Mouse (Mus musculus) telencephalon, adult 2 months (tissue): ENCODE data around the gene Ypel4.

ENCODE experiments used
- DNase-seq: peaks from one replicate; pipeline ENCODE4 v3.0.0-alpha.2; 2011; ENCODE audit warnings: low read depth, low spot score

The Ypel4 gene

DNA sequence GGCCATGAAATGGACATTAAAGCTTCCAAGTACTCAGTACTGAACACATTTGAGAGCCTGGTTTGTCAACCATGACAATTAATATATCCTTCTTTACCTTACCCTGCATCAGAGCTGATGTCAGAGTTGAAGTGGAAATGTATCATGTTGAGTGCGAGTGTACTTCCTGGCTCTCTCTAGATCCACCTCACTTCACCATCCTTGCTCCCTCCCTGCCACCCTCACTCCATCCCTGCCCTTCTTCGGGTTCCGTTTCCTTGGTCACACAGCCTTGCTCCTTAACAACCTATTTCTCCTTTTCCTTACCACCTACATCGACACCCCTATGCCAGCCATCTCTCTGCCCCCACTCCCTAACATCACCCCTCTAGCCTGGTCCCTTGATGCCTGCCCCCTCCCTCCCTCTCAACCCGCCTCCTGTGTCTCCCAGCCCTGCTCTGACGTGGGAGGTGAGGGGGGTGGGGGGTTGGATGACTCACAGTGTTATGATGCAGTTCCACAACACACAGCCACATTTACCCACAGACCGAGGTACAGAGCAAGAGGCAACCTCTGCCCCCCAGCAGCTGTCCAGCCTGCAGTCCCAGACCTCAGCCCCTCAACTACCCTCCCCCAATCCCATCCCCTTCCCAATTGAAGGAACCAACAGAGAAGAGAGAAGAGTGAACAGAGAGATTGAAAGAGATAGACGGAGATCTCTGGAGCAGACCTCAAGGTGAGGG lies at the start of gene Ypel4:
Gene Ypel4, plus strand, starts transcription at position 480 of the 722 bp plus-strand sequence.
- DNase-seq: peak; percentile 70

DNA sequence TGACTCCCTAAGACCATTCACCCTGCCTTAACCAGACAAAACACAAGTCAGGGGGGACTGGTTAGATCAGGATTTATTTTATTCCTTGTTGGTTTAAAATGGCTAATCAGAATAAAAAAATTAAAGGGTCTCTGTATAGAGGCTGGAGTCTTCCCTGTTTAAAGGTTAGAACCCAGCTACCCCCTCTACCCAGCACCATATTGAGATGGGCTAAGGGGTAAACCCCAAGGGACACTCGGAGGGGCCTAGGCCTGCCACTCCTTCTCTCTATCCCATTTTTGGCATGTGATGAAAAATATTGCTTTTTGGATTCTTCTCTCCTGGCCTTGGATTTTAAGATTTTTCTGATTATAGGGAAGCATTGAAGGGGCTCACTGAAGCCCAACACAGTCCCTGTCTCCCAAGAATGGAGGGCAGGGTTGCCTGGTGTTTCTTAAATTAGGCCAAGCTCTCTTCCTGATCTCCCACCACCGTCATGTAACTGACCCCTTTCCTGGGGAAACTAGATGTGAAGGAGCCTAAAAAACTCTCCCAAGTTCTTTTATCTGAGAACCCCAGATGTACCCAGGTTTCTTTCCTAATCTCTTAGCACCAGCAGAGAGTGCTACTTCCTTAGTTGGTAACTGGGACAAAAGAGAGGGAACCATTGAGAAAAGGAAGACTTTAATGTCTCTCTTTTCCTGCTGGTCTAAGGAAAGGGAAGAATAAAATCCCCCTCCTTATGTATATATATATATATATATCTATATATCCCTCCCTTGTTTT lies 45.6 kb upstream of the Ypel4 start:
- DNase-seq: no peak

DNA sequence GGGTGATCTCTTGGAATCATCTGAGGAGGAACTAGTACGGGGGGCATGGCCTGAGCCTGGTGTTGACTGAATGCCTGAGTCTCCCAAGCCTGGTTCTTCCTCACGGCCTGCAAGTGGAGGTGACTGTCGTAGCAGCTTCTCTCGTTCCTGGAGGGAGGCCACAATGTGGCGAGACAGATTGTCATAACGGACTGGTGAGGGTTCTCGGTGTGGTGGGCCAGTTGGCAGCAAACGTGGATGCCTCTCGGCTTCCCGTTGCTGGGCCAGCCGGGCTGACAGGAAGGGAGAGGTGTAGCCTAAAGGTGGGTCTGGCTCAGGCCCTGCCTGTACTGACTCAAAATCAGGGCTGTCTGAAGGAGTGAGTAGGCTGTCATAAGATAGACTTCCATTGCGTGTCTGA lies 43.8 kb upstream of the Ypel4 start:
- no peak for DNase-seq

DNA sequence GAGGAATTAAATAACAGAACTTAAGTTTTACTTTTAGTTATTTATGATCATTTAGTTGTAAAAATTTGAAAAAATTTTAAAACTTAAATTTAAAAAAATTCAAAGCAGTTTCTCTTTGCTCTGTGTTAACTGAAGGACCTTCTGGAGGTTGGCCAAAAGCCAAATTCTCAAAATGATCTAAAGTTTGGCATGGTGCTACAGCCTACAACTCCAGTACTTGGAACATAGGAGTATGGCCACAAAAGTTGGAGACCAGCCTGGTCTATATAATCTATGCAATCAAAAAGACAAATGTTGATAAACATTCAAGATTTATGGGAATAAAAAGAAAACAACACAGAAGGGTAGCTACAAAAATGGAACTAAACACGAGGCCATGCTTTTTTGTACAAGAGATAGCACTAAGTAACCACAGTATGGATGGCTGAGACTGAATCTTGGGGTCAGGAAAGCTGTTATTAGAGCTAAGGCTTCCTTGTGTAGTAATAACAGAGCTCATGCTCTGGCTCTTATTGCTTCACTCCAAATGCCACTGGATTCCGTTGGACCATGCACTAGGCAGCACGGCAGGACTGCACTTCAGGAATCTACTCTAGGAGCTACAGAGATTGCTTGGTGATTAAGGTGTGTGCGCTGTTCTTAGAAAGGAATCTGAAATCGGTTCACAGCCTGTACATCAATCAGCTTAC lies 38.7 kb upstream of the Ypel4 start:
- no peak for DNase-seq

DNA sequence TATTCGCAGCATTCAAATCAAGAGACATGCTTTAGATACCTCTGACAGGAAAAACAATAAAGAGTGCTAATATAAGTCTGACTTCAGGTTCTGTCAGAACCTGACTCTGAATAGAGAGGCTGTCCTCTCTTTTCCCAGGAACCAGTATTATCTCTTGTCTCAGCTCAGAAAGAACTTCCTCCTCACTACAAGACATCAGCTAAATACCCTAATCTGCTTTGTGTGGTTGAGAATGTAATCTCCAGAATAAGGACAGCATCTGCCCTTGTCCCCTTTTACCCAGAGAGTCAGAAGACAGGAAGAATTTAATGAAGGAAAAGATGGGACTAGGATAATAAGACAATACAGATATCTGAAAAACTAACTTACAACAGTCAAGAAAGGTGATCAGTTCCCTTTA lies 30.4 kb upstream of the Ypel4 start:
- DNase-seq: no peak

DNA sequence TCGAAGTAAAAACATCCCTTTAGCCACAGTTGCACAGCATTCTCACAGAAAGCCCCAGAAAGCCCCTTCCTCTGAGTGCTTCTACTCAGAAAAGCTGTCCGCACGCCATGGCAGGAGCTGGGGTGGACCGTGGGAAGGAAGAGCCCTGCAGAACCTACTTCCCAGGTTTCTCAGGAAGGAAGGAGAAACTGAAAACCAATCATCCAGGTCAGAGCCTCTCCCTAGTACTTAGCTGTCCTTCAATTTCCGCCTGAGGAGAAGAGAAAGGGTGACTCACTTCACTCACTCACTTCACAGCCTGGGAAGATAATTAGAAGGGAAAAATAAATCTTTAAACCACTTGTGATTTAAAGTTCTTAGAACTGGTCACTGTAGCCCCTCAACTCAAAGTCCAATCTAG lies 29.5 kb upstream of the Ypel4 start:
- DNase-seq: no peak

DNA sequence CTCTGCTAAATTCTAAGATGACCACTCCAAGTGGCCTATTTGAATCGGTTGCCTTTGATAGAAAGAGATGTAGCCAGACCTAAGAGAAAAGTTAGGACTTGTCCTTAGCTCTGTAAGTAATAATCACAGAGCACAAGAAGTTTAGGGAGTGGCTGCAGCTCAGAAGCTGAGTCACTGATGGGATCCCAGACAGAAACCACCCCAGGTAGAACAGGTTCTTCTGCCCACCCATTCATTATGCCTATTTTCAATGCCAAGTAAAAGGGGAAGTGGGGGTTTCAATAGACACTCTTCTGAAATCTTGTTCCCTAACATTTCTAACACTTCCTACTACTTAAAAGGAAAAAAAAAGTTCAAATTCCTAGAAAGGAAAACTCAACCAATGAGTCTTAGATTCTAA lies 28.6 kb upstream of the Ypel4 start:
- DNase-seq: no peak

DNA sequence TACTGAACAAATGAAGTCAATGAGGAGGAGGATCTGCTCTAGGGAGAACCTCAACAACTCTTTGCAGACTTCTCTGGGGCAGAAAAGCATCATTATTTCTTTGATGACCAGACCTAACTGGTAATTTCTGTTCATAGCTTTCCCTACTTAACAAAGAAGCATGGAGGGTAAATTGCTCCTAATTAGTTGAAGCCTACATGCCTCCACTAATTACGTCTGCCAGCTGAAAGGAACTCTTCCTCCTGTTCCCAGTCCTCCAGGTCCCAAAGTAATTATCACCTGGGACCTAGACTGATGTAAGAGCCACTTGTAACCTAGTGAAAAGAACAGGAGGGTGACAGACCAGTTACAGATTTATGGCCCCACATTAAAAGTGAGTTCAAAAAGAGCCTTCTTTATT lies 26.3 kb upstream of the Ypel4 start:
- DNase-seq: no peak

DNA sequence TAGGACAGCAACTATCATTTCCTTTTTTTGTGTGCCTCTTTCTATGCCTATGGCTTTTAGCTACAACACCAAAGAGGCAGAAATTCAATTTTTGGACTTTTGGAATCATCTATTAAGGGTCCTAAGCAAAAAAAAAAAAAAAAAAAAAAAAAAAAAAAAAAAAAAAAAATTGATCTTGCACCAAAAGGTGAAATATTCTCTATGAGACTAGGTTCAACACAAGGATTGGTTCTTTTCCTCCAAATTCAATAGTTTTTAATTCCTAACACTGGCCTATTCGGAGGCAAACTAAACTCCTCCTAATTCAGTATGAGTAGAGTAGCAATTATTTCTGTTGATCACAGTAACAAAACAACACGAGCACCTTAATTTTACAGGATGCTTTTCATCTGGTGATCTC lies 22.0 kb upstream of the Ypel4 start:
- DNase-seq: no peak

DNA sequence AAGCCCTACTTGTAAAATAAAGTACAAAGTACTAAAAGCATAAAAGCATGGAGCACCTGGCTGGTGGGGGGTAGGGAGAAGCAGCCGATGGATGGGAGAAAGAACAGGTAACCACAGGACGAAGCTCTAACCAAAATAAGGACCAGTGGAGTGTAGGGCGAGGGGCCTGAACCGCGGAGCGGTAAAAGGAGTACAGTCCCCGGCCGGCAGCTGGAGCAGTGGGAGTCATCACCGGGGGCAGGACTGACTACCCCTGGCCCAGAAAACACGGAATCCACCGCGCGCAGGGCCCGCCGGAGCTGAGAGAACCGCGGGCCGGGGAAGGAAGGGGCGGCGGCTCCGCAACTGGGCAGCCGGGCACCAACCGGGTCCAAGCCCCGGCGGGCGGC lies 19.4 kb upstream of the Ypel4 start:
- no peak for DNase-seq

DNA sequence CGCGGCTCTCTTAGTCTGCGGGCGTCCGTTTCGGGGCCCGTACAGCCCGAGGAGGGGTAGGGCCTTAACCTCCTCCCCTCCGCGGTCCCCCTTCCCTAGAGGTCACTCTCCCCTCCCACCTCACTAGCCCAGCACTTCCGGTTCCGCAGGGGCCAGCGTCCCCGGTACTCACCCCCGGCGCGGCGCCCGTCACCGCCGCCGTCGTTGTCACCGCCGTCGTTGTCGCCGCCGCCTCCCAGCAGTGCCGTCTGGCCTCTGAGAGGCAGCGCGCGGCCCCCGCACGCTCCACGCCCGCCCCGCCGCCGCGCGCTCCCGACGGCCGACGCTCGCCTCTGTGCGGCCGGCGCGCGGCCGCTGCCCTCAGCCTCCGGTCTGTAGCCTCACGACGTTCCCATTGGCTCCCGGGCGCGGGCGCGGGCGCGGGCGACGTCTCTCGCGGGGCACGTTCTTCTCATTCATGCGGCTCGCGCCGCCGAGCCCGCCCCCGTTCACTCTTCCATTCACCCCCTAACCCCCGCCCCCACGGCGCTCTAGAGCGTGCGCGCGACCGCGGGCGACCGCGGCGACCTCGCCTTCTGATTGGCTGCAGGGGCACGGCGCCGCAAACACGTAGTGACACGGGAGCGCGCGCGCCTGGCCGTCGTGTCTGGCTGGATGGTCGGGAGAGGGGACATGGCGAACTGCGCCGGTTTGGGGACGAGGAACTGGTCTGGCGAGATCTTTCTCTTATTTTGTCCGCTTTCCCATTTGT lies 18.9 kb upstream of the Ypel4 start, which contains the start of gene Zdhhc5:
Gene Zdhhc5, minus strand, starts transcription at position 370 of the 751 bp plus-strand sequence.
- peak; percentile 96 for DNase-seq

DNA sequence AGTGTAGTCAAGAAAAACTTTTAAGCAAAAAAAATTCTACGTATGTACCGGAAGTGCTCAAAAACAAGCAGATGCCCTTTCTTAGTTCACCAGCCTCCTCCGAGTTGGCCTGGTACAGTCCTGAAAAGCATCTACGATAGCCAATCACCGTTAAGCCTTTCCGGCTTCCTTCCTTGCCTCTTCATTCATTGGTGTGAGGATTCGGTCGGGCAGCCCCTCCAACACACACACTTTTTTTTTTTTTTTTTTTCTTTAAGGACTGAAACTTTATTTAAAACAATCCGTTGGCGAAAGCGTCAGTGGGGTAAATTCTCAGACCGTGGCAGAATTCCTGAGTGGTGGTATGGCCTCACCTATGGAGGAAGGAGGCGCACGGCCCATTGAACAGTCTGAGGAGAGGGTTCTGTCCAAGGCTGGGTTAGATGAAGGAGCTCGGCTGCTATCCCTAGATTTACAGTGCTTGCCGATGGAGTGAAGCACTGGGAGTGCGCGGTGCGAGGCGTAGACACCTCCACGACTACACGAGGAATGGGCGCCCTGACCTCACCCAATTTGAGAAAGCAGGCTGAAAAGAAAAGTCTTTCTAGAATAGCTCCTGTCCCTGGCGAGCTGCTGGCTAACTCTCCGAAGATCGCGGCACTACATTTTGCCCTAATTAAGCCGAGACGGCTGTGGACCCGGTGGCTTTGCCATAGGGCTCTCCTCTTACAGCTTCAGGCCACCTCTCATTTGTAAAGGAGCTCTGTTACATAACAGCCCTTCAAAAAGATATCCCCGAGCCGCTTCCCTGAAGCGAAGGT lies 18.1 kb upstream of the Ypel4 start:
- peak; percentile 99 for DNase-seq

DNA sequence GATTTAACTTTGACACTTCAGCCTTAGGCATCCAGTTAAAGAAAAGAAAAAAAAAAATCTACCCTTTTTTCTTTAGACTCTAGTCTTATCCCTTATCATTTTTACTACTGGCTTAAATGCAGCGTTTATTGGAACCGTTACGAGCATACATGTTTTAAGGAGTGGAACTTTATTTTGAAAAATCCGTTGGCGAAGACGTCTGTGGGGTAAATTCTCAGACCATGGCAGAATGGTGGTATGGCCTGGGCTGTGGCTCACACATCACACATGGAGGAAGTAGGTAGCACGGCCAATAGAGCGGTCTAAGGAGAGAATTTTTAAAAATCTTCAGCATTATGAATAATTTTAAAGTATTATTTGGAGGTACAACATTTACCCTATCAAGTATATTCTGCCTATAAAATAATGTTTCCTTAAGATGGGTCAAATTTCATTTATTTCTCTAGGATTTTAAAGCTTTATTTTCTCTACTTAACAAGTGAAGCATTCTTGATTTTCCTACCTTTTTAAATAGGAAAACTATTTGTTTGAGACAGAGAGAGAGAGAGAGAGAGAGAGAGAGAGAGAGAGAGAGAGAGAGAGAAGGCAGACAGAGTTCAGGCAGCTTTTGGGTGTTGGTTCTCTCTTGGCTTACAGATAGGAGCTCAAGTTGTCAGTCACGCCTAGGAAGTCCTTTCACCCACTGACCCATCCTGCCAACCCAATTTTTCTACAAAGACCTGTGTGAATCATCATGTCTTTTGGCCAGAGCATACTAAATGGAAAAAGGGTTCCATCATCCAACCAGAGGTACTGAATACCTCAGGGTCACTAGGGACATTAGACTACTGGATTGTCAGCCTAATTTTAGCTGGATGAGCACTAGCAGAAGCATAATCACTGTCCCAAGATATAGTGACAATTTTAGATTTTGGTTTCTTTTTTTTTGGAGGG lies 17.2 kb upstream of the Ypel4 start:
- no peak for DNase-seq

DNA sequence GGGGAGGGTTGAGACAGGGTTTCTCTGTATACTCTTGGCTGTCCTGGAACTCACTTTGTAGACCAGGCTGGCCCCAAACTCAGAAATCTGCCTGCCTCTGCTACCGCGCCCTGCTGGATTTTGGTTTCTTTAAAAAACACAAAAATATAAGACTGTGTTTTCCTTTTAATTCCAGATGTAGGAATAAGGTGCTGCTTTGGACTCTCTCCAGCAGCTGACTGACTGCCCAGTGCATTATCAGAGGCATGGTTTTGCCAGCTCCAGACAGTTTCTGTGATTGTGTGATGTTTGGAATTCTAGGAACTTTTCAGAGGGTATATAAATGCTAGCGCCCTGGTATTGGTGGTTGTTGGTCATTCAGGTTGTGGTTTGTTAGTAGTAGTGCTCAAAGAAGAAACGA lies 16.5 kb upstream of the Ypel4 start:
- no peak for DNase-seq

DNA sequence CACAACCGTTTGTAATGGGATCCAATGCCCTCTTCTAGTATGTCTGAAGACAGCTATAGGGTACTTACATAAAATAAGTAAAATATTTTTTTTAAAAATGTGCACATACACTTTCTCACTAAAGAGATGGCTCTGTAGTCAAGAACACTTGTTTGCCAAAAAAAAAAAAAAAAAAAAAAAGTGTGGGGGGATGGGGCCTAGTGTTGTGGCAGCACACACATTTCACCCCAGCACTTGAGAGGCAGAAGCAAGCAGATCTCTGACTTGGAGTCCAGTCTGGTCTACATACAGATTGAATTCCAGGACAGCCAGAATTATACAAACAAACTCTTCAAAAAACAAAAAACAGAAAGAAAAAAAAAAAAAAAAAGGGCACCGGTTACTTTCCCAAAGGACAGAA lies 13.1 kb upstream of the Ypel4 start:
- DNase-seq: no peak

DNA sequence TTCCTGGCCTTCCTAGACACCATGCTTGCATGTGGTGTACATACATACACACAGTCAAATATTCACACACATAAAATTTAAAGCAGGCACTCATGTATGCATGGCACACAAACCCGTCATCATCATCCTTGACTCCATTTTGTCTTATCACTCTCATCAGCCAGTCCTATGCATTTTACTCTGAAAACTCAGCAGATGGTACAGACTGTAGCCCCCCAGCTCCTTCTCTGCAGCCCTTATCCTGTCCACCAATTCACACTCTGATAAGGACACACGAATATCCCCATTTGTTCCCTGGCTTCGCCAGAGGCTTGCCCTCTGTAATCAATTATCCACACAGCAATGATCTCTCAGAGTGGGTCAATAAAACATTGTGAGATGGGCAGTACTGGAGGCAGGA lies 12.7 kb upstream of the Ypel4 start:
- no peak for DNase-seq

DNA sequence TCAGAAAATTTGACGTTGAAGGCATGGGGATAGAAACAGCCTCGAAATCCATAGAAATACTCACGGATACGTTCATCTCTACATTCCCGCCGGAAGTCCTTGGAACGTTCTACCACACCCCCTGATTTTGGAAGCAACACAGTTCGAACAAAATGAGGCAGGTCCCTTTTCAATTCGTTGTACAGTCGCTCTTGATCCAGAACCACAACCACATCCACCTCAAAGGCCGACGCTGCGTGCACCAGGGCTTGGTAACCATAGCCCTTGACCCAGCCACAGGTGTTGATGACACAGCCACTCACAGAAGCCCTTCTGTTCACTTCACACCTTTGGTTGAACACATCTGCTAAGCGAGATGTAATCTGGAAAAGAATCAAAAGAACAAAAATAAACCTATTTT lies 10.0 kb upstream of the Ypel4 start:
- no peak for DNase-seq

DNA sequence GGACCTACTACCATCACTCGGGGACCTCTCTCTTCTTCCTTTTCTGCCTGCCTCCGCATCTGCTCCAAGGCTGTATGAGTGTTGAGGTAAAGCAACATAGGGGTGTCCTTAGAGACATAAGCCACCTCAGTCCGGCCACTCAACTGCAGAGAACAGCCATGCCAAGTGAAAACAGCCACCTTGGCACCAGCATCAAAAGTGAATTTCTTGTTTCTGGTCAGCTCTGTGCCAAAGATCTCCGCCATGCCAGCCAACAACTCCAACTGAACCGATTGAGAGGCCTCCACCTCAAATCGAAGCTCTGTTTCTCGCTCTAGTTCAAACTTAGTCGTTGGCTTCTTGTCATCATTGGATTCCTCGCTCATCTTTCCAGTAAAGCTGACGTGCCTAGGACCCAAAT lies 8.1 kb upstream of the Ypel4 start:
- DNase-seq: no peak

DNA sequence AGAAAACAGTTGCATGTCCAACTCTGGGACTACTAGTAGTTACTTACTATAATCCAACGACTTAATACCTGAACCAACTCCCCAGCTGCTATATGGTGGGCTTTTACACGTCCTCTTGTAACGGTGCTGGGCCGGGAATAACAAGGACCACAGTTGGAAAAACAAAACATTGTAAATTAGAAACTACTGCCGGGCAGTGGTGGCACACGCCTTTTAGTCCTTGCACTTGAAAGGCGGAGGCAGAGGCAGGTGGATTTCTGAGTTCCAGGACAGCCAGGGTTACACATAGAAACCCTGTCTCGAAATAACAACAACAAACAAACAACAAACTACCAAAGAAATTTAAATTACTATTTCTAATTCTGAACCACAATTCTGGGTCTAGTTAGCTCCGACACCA lies 7.1 kb upstream of the Ypel4 start:
- DNase-seq: no peak
